Mouse (Mus musculus) urinary bladder, postnatal 10 days (tissue): ENCODE results near the gene Tas1r2.
A peak's percentile ranks its signal among the peaks of the same experiment; 100 is the strongest.

Experiments used
- DNase-seq: peaks from one replicate; pipeline ENCODE4 v3.0.0; 2022; ENCODE audit warnings: low spot score

The Tas1r2 gene

GRCm38 (mm10) chr4:139653238-139653637, at the start of gene Tas1r2:
Gene Tas1r2 (plus strand): TSS chr4:139653538.
- no peak for DNase-seq

GRCm38 (mm10) chr4:139605216-139605615, 48.1 kb upstream of the Tas1r2 start:
- no peak for DNase-seq

DNA sequence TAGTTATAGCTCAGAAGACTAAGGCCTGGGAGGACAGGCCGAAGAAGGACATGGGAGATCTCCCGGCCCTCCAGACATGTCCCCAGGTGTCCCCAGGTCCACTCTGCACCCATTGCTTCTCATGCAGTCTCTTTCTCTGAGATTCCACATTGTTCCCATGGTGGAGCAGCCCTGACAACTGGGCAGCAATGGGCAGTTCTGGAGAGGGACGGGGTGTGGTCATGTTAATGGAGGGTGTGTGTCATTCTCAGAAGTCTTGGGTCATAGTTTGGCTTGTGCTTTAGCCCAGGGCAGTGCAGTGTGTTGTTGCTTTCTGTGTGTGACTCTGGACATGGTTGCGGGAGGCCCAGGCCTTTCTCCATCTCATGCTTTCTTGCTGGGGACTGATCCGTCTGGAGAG, 46.6 kb upstream of the Tas1r2 start:
- DNase-seq: no peak

DNA sequence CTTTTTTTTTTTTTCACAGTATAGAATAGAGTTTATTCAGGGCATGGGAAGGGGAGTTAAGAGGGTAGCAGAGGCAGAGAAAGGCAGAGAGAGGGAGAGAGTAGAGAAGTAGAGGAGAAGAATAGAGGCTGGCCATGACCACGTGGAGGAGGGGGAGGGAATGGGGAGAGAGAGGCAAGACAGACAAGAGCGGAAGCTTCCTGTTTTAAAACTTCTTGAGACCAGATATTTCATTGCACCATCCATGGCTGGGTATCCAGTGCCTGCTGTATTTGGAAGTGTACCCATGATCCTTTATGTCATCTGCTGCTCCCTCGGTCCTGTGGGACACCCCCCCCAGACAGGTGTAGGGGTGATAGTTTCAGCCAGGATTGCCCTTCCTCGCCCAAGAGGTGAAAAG, 44.4 kb upstream of the Tas1r2 start:
- no peak for DNase-seq

GRCm38 (mm10) chr4:139610954-139611353, 42.4 kb upstream of the Tas1r2 start:
- DNase-seq: no peak

DNA sequence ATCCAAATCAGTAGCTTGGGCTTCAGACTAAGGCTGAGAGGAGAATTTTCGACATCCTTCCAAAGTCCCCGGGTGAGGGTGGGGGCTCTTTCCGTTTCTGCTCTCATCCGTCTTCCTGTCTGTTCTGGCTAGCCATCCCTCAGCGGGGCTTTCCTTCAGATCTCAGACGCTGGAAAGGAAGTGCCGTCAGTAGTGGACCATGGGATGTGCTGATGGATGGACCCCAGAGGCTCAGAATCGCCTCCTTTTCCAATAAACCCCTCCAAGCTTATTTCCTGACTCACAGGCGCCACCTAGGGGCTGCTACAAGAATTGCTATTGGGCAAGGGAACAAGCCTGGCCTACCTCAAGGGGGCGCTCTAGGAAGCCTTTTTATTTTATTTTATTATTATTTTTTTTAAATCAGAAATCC, 41.8 kb upstream of the Tas1r2 start:
- DNase-seq: peak; percentile 54

GRCm38 (mm10) chr4:139614524-139615260, 38.6 kb upstream of the Tas1r2 start:
- DNase-seq: no peak

- DNase-seq: no peak
Observed at GRCm38 (mm10) chr4:139616276-139617000, 36.9 kb upstream of the Tas1r2 start.

DNA sequence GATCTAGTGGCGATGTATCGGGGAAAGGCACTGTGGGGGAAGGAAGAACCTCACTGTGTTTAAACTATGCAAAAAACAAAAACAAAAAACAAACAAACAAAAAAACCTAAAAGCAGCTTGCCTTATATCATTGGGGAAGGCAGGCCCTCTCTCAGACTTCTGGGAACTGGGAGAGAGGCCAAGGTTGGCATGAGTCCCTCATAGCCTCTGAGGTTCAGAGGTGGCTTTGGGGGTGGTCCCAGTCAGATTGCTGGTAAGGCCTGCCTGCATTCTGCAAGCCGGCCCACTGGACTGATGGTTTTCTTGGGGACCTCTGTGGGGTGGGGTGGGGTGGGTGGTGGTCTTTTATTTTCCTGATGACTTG, 36.4 kb upstream of the Tas1r2 start:
- DNase-seq: no peak

DNA sequence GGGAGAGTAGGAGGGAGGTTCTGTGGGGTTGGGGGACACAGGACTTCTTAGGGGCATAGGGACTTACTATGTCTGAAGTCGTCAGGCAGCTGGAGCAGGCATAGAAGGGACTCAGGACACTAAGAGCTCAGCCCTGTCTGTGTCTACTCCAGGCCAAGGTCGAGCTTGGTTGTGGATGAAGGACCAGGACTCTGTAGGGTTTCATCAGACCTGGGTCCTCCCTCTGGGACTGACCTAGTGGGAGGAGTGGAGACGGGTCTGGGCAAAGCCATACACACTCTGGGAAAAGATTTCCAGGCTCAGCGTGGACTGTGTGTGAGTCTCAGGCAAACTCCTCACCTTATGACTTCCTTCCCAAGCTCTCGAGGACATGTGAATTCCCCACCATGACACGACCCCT, 33.6 kb upstream of the Tas1r2 start:
- no peak for DNase-seq

DNA sequence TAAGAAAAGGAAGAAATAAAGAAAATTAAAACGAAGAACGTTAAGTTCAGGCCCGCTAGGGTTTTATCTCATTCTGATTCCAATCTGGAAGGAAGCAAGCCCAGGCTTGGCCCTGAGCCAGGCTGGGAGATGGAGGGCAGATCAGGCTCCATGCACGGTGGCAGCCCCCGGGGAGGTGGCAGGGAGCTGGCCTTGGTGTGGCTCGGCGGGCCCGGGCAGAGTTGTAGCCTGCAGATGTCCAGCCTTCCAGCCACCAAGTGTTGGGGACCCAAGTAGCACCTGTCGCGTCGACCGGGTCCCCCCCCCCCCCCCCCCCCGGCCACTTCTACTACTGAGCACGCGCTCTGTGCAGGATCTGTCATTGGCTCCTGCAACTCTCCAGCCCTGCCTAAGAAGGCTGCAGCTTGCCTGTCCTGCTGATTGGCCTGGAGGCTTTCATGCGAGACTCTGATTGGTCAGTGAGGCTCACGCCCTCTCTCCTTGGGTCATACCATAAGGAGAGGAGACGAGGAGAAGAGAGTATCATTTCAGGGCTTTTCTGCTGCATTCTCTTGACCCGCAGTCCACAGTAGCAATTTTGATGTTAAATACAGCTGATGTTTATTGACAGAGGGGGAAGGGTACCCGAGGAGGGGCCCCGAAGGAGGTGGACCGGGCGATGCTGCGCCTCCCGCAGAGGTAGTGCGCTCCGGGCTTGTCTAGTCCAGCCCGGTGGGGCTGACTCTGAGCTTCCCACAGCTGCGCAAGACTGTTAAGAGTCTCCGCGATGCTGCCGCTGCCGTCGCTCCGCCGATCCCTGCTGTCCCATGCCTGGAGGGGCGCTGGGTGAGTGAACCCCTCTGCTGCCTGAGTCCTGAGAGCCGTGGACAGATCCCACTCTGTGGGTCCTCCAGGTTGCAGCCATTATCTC, 30.7 kb upstream of the Tas1r2 start, which contains the start of gene Aldh4a1:
Gene Aldh4a1 (plus strand): TSS at position 494 of the 910 bp plus-strand sequence.
- DNase-seq: peak; percentile 56

- no peak for DNase-seq
Observed at GRCm38 (mm10) chr4:139623434-139624115, 29.8 kb upstream of the Tas1r2 start.

DNA sequence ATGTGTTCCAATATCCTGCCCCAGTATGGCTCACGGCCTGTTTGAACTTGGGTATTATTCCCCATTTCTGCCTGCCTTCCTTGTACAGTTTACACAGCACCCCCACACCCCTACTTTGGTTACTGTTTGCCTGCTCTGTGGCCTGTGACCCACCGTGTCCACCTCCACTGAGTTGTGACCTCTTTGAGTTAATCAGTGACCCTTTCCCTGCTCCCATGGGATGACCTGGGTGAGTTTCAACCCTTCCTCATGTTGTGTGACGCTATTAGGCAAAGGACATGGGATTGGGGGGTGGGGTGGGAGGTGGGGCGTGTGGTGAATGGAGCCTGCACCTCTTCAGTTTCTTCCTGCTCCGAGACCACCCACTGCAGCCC, 29.2 kb upstream of the Tas1r2 start:
- DNase-seq: no peak

DNA sequence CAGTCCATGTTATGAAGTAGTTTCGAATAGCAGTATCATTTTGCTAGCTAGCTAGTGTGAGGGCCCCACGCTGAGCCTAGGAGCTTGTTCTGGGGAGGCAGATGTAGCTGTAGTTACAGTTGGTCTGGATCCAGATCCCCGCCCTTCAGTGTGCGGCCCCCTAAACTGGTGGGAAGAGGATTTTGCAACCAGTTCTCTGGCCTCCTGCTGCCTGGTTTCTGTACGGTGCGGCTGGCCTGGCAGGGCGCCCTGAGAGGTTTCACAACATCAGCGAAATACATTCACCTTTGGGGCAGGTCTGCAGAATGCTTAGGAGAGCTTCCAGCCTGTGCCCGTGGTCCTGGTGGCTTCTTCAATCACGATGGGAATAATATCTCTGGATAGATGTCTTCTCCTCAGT, 28.6 kb upstream of the Tas1r2 start:
- DNase-seq: no peak

GRCm38 (mm10) chr4:139627361-139627760, 26.0 kb upstream of the Tas1r2 start:
- no peak for DNase-seq

DNA sequence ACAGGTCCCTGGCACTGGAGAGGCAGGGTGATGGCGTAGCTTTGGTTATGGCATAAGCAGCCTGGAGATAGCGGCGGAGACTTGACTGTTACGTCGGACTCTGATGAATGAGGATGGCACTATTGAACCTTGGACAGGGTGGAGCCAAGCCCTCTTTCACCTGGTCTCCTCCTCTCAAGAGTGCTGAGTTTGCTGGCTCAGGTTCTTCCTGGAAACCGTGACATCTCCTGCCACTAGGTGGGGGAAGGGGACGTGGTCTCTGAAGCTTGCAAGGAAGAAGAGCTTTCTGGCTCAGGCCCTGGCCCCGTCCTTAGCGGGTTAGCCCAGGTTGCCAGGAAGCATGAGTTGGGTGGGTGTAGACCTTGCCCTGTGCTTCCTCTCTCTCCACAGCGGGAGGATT, 23.2 kb upstream of the Tas1r2 start:
- DNase-seq: no peak

- no peak for DNase-seq
Observed at GRCm38 (mm10) chr4:139631141-139631540, 22.2 kb upstream of the Tas1r2 start.

DNA sequence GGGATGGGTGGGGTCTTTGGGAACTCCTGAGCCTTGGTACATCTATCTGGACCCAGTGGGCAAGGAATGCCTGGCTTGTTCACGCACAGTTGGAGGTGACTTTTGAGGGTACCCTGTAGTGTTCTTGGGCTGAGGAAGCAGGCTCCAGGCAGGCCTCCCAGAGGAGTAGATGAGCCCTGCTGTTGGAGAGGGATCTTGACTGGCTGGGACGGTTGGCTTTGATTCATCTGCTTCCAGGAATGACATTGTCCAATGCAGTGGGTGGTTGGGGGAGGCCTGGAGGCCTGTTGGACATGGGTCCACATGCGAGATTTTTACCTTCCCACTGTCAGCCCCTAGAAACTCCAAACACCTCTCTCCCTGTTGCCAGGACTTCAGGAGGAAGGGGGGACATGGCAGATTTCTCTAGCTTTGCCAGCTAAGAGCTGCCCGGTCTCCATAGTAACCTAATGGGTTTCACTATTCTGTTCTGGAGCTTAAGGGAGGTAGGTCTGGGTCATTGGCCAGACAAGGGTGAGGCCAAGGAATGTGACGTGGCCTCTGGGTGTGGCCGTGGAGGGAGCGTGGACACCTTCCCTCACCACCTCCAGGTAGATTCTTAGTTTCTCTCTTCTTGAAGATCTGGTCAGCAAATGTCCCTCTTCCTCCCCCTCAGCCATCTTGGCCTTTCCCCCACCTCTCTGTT, 21.6 kb upstream of the Tas1r2 start:
- DNase-seq: no peak

- no peak for DNase-seq
Observed at GRCm38 (mm10) chr4:139632254-139632580, 21.1 kb upstream of the Tas1r2 start.

- DNase-seq: no peak
Observed at GRCm38 (mm10) chr4:139636373-139636772, 17.0 kb upstream of the Tas1r2 start.

DNA sequence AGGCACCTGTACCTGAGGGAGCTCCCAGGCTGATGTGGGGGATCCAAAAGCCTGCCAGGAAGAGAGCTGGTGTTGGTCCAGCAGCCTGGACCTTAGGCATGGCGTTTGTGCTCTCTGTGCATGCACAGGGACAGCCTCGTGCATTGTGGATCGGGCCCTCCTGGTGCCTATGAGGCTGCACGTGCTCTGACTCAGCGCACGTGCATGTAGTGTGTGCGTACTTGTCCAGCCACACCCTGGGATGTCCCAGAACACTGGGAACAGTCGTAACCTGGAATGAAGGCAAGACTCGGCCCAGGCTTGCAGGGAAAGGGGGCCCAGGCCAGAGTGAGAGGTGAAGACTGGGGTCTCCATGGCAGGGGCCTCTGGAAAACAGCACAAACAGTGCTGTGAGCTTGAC, 15.5 kb upstream of the Tas1r2 start:
- no peak for DNase-seq

GRCm38 (mm10) chr4:139638356-139638755, 15.0 kb upstream of the Tas1r2 start:
- DNase-seq: no peak
